Mouse (Mus musculus): ENCODE measurements around the gene Cpne2.

Gene Cpne2

GRCm38 (mm10) chr8:94532873-94533671 is at the start of gene Cpne2:
Gene Cpne2, plus strand, starts transcription at chr8:94532990.
- DNase-seq (ENCODE audit: low read depth, low spot score) = no peak

- DNase-seq (ENCODE audit: low read depth, low spot score) = no peak
Observed at GRCm38 (mm10) chr8:94485288-94485687, 47.5 kb upstream of the Cpne2 start.

- no peak for DNase-seq (ENCODE audit: low read depth, low spot score)
Observed at GRCm38 (mm10) chr8:94485882-94486281, 46.9 kb upstream of the Cpne2 start.

- no peak for DNase-seq (ENCODE audit: low read depth, low spot score)
Observed at GRCm38 (mm10) chr8:94488016-94488415, 44.8 kb upstream of the Cpne2 start.

- DNase-seq (ENCODE audit: low read depth, low spot score) = no peak
Observed at GRCm38 (mm10) chr8:94489809-94490483, 42.8 kb upstream of the Cpne2 start.

- peak; percentile 50 for DNase-seq (ENCODE audit: low read depth, low spot score)
Observed at GRCm38 (mm10) chr8:94492021-94492681, 40.6 kb upstream of the Cpne2 start.

- no peak for DNase-seq (ENCODE audit: low read depth, low spot score)
Observed at GRCm38 (mm10) chr8:94493240-94493639, 39.5 kb upstream of the Cpne2 start.

GRCm38 (mm10) chr8:94515430-94516208 is 17.2 kb upstream of the Cpne2 start:
- DNase-seq (ENCODE audit: low read depth, low spot score) = no peak

- no peak for DNase-seq (ENCODE audit: low read depth, low spot score)
Observed at GRCm38 (mm10) chr8:94516209-94516593, 16.6 kb upstream of the Cpne2 start.

- no peak for DNase-seq (ENCODE audit: low read depth, low spot score)
Observed at GRCm38 (mm10) chr8:94516766-94517165, 16.0 kb upstream of the Cpne2 start.

- DNase-seq (ENCODE audit: low read depth, low spot score) = no peak
Observed at GRCm38 (mm10) chr8:94518331-94518730, 14.5 kb upstream of the Cpne2 start.

GRCm38 (mm10) chr8:94519021-94519420 is 13.8 kb upstream of the Cpne2 start:
- DNase-seq (ENCODE audit: low read depth, low spot score) = no peak

- DNase-seq (ENCODE audit: low read depth, low spot score) = no peak
Observed at GRCm38 (mm10) chr8:94521481-94521880, 11.3 kb upstream of the Cpne2 start.

GRCm38 (mm10) chr8:94522482-94522881 is 10.3 kb upstream of the Cpne2 start:
- DNase-seq (ENCODE audit: low read depth, low spot score) = no peak

- no peak for DNase-seq (ENCODE audit: low read depth, low spot score)
Observed at GRCm38 (mm10) chr8:94524554-94524953, 8.2 kb upstream of the Cpne2 start.

GRCm38 (mm10) chr8:94527178-94527577 is 5.6 kb upstream of the Cpne2 start:
- DNase-seq (ENCODE audit: low read depth, low spot score) = no peak

GRCm38 (mm10) chr8:94528245-94528644 is 4.5 kb upstream of the Cpne2 start:
- no peak for DNase-seq (ENCODE audit: low read depth, low spot score)

GRCm38 (mm10) chr8:94529875-94530274 is 2.9 kb upstream of the Cpne2 start:
- DNase-seq (ENCODE audit: low read depth, low spot score) = no peak

- no peak for DNase-seq (ENCODE audit: low read depth, low spot score)
Observed at GRCm38 (mm10) chr8:94530643-94531042, 2.1 kb upstream of the Cpne2 start.

- DNase-seq (ENCODE audit: low read depth, low spot score) = no peak
Observed at GRCm38 (mm10) chr8:94532000-94532399, 790 bp upstream of the Cpne2 start.

GRCm38 (mm10) chr8:94532525-94532872 is 291 bp upstream of the Cpne2 start:
- DNase-seq (ENCODE audit: low read depth, low spot score) = no peak

GRCm38 (mm10) chr8:94534612-94535011 is 1.8 kb downstream of the Cpne2 start:
- DNase-seq (ENCODE audit: low read depth, low spot score) = no peak
